Mouse (Mus musculus) layer of hippocampus, adult 11-12 months (tissue): ENCODE measurements around the gene Rtel1.

ENCODE experiments used
- DNase-seq: peaks from one replicate; pipeline ENCODE4 v3.0.0; 2022; ENCODE audit warnings: low spot score

Gene Rtel1

GRCm38 (mm10) chr2:181326098-181326497, 6.6 kb downstream of the Rtel1 start:
- DNase-seq, result no peak

GRCm38 (mm10) chr2:181332542-181332941, 13.0 kb downstream of the Rtel1 start:
- no peak for DNase-seq

GRCm38 (mm10) chr2:181334023-181334422, 14.5 kb downstream of the Rtel1 start:
- peak; percentile 82 for DNase-seq

- no peak for DNase-seq
Measured at GRCm38 (mm10) chr2:181340426-181340825, 20.9 kb downstream of the Rtel1 start.

- DNase-seq, result no peak
Measured at GRCm38 (mm10) chr2:181342766-181343165, 23.2 kb downstream of the Rtel1 start.

- no peak for DNase-seq
Measured at GRCm38 (mm10) chr2:181356780-181357179, 37.2 kb downstream of the Rtel1 start.

GRCm38 (mm10) chr2:181363946-181364345, 44.4 kb downstream of the Rtel1 start:
- DNase-seq, result no peak

GRCm38 (mm10) chr2:181364487-181364859, 44.9 kb downstream of the Rtel1 start:
- DNase-seq, result no peak

- DNase-seq, result peak; percentile 84
Measured at GRCm38 (mm10) chr2:181364860-181365596, 45.5 kb downstream of the Rtel1 start, which contains the start of the genes Zgpat and Arfrp1. Gene Zgpat, plus strand, starts transcription at chr2:181364928. Gene Arfrp1, minus strand, starts transcription at chr2:181365404.

- DNase-seq, result peak; percentile 28
Measured at GRCm38 (mm10) chr2:181365655-181366075, 46.1 kb downstream of the Rtel1 start.

- DNase-seq, result no peak
Measured at GRCm38 (mm10) chr2:181370001-181370400, 50.5 kb downstream of the Rtel1 start.

- DNase-seq, result no peak
Measured at GRCm38 (mm10) chr2:181375787-181376186, 56.2 kb downstream of the Rtel1 start.

- DNase-seq, result no peak
Measured at GRCm38 (mm10) chr2:181377230-181377629, 57.7 kb downstream of the Rtel1 start.

GRCm38 (mm10) chr2:181378701-181379100, 59.2 kb downstream of the Rtel1 start:
- DNase-seq, result no peak

GRCm38 (mm10) chr2:181379778-181380177, 60.2 kb downstream of the Rtel1 start, which contains the start of gene Lime1:
Gene Lime1, plus strand, starts transcription at chr2:181380078.
- no peak for DNase-seq

GRCm38 (mm10) chr2:181380251-181380650, 60.7 kb downstream of the Rtel1 start:
- DNase-seq, result no peak

GRCm38 (mm10) chr2:181381107-181381506, 61.6 kb downstream of the Rtel1 start:
- no peak for DNase-seq

GRCm38 (mm10) chr2:181381631-181382306, 62.2 kb downstream of the Rtel1 start:
- DNase-seq, result no peak

- DNase-seq, result no peak
Measured at GRCm38 (mm10) chr2:181384463-181384862, 64.9 kb downstream of the Rtel1 start.

GRCm38 (mm10) chr2:181384919-181385391, 65.4 kb downstream of the Rtel1 start:
- DNase-seq, result peak; percentile 33

GRCm38 (mm10) chr2:181385885-181386284, 66.3 kb downstream of the Rtel1 start:
- DNase-seq, result peak; percentile 49

- DNase-seq, result no peak
Measured at GRCm38 (mm10) chr2:181386663-181387210, 67.2 kb downstream of the Rtel1 start.
